Mouse (Mus musculus) stomach, postnatal 0 days (tissue): ENCODE data around the gene C1s2. TPM values are rescaled to one million over a fixed set of nuclear protein-coding genes. Genes with fewer than 3 reads are reported as not detected.

ENCODE experiments used
- ATAC-seq: fragments of 200-750 bp; cut with Nextera tagmentation; 2 replicates; pipeline ENCODE4 v1.8.0; 2017; ENCODE audit not compliant: low FRiP score, low TSS enrichment
- DNase-seq: peaks from one replicate; pipeline ENCODE4 v3.0.0-alpha.2; 2016; ENCODE audit warnings: low spot score
- H3K27ac ChIP-seq: fragments of 300-500 bp; sonication (generic); replicated peaks from 2 replicates; pipeline ENCODE4 v1.5.1; 2014; ENCODE audit warnings: mild to moderate bottlenecking, control low read depth
- H3K27me3 ChIP-seq: fragments of 300-500 bp; sonication (generic); 2 replicates; pipeline ENCODE4 v1.6.1; 2014; ENCODE audit warnings: low read length; ENCODE audit not compliant: control insufficient read depth, insufficient read depth
- H3K36me3 ChIP-seq: fragments of 300-500 bp; sonication (generic); 2 replicates; pipeline ENCODE4 v1.6.1; 2014; ENCODE audit warnings: low read length, mixed read lengths; ENCODE audit not compliant: control insufficient read depth, insufficient read depth
- H3K4me1 ChIP-seq: fragments of 300-500 bp; sonication (generic); replicated peaks from 2 replicates; pipeline ENCODE4 v1.6.1; 2014; ENCODE audit warnings: antibody characterized with exemption; ENCODE audit not compliant: control insufficient read depth, insufficient read depth
- H3K4me2 ChIP-seq: fragments of 300-500 bp; sonication (generic); replicated peaks from 2 replicates; pipeline ENCODE4 v1.6.1; 2014; ENCODE audit warnings: low read depth, mild to moderate bottlenecking, control low read depth, moderate library complexity
- H3K4me3 ChIP-seq: fragments of 300-500 bp; sonication (generic); 2 replicates; pipeline ENCODE4 v1.5.1; 2014; ENCODE audit warnings: low read depth, low read length, control low read depth
- H3K9ac ChIP-seq: fragments of 300-500 bp; sonication (generic); 2 replicates; pipeline ENCODE4 v1.6.1; 2014; ENCODE audit warnings: mild to moderate bottlenecking, low read length, control low read depth, mixed read lengths
- H3K9me3 ChIP-seq: fragments of 300-500 bp; sonication (generic); 2 replicates; pipeline ENCODE4 v1.6.1; 2016; ENCODE audit warnings: low read length; ENCODE audit not compliant: control insufficient read depth
- CTCF ChIP-seq: IDR thresholded peaks from 2 replicates; pipeline ENCODE4 v1.5.1; 2016; ENCODE audit warnings: antibody characterized with exemption, low read depth, mild to moderate bottlenecking, moderate library complexity
- EP300 ChIP-seq: optimal IDR thresholded peaks from 2 replicates; pipeline ENCODE3; 2016; ENCODE audit warnings: antibody characterized with exemption
- WGBS: fragments of 180-500 bp; shearing (Covaris S2); extraction: QIAGEN DNeasy Blood & Tissue Kit; methylation state at CpG from one replicate; pipeline ENCODE4 v1.1.7; 2014; 5-methylcytosine and 5-hydroxymethylcytosine counted together
- polyA plus RNA-seq: library from polyadenylated mRNA; unstranded; fragments of >200 nt; fragmentation: Nextera tagmentation; extraction: Ambion mirVana; gene quantifications from 2 replicates; pipeline ENCODE4 v1.2.1, GENCODE M21; 2015

C1s2 gene
- polyA plus RNA-seq, 1 experiment from 2014 or later, result 0.05 TPM

DNA sequence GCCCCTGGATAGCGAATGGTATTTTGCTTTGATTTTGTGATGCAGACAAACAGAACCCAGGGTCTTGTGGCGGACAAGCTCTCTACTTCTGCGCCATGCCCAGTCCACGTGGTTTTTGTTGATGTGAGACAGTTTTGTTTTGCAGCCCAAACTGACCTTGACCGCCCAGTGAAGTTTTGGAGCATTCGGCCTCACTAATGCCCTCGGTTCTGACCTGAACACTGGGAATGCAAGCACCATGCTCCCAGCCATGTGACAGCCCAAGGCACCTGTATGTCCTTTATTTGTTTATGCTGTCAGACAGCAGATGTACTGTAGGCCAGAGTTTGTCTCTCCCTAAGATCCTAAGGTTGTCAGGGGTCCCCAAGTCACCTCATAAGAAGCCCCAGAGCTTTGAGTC is 38.7 kb upstream of the C1s2 start:
- 92% methylated on average over 7 of the region's 7 CpGs for WGBS
- H3K36me3 ChIP-seq, result no peaks in the 10 kb centered on the region
- TF ChIP-seq EP300 (no peak), CTCF (no peak)
- ATAC-seq (no peak), DNase-seq (no peak)
- no peaks in the 10 kb centered on the region for H3K9me3 ChIP-seq
- H3K4me2 ChIP-seq, result no peak overlapping the region
- no peak overlapping the region for H3K27ac ChIP-seq
- H3K9ac ChIP-seq, result no peak overlapping the region
- no peak overlapping the region for H3K4me3 ChIP-seq
- 0 out of 2 replicates have a peak, but pooled peaks cover 3% of the 10 kb centered on the region for H3K4me1 ChIP-seq
- no peaks in the 10 kb centered on the region for H3K27me3 ChIP-seq

DNA sequence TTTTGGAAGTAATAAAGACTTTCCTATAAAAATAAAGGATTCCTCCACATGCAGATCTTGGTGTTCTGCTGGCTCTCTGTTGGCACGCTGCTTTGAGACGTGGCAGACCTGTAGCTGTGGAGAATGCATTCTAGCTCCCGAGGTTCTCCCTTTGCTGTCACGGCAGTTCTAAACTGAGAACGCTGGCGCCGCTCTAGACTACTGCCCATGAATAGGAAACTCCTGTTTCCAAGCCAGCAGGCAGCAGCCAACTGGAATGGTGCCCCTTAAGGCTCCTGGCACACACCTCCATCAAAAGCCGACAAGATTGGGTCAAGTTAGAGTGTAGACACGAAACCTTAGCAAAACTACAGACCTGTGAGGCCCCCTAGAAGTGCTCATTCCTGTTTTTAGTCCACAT is 37.7 kb upstream of the C1s2 start:
- no peak for DNase-seq
- ATAC-seq, result no peak
- no peak overlapping the region for H3K4me3 ChIP-seq
- H3K36me3 ChIP-seq, result no peaks in the 10 kb centered on the region
- no peak overlapping the region for H3K4me2 ChIP-seq
- H3K27ac ChIP-seq, result no peak overlapping the region
- no peak for TF ChIP-seq EP300
- no peak for TF ChIP-seq CTCF
- no peaks in the 10 kb centered on the region for H3K9me3 ChIP-seq
- 83% methylated on average over 9 of the region's 9 CpGs for WGBS
- no peaks in the 10 kb centered on the region for H3K27me3 ChIP-seq
- H3K4me1 ChIP-seq, result 0 out of 2 replicates have a peak, but pooled peaks cover 3% of the 10 kb centered on the region
- no peak overlapping the region for H3K9ac ChIP-seq

DNA sequence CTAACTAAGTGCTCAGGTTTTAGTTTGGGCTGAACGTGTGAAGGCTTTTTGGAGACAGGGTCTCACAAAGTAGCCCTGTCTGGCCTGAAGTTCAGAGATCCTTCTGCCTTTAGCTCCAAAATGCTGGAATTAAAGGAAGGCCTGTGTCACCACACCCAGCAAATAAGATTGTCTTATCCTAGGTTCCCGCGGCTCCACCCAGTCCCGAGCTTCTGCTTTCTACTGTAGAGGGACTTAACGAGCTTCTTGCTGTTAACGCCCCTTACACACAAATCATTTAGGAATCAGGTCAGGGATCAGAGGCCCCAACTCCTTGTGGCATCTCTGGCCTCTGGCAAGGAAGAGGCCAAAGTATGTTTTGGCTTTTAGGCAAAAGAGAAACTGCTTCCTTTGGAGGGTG is 36.2 kb upstream of the C1s2 start:
- 0 out of 2 replicates have a peak, but pooled peaks cover 3% of the 10 kb centered on the region for H3K4me1 ChIP-seq
- TF ChIP-seq EP300, result no peak
- TF ChIP-seq CTCF, result no peak
- no peak for DNase-seq
- no peaks in the 10 kb centered on the region for H3K36me3 ChIP-seq
- H3K9me3 ChIP-seq, result no peaks in the 10 kb centered on the region
- no peak overlapping the region for H3K4me3 ChIP-seq
- H3K27me3 ChIP-seq, result no peaks in the 10 kb centered on the region
- no peak for ATAC-seq
- 44% methylated on average over 6 of the region's 6 CpGs for WGBS
- no peak overlapping the region for H3K9ac ChIP-seq
- H3K27ac ChIP-seq, result no peak overlapping the region
- H3K4me2 ChIP-seq, result no peak overlapping the region

DNA sequence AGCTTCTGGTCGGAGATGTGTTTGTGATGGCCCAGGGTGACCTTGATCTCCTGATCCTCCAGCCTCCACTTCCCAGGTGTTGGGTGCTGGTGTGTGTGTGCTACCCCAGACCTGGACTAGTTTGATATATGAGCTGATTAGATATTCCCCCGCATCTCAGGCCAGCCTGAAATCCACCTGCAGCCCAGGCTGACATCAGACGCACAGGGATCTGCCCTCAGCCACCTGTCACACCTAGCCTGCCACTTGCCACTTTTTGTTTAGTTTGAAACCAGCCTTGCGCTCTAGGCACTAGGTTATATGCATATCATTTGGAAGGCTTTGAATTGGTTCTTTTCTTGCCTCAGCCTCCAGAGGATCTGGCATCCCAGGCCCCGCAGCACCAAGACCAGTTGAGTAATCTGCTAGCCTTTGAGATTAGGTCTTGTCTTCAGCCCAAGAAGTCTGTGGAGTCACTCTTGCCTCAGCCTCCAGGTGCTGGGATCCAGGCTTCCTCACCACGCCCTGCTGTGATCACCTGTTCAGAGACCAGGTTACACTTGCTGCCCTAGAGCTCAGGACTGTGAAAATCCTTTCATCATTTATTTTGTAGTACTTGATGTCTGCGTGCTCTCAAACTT is 34.5 kb upstream of the C1s2 start:
- H3K4me1 ChIP-seq, result 0 out of 2 replicates have a peak, but pooled peaks cover 3% of the 10 kb centered on the region
- no peak overlapping the region for H3K4me2 ChIP-seq
- H3K27me3 ChIP-seq, result no peaks in the 10 kb centered on the region
- H3K36me3 ChIP-seq, result no peaks in the 10 kb centered on the region
- no peak overlapping the region for H3K27ac ChIP-seq
- ATAC-seq (no peak), DNase-seq (no peak)
- 91% methylated on average over 7 of the region's 7 CpGs for WGBS
- TF ChIP-seq CTCF (no peak), EP300 (no peak)
- no peaks in the 10 kb centered on the region for H3K9me3 ChIP-seq
- H3K4me3 ChIP-seq, result no peak overlapping the region
- no peak overlapping the region for H3K9ac ChIP-seq

DNA sequence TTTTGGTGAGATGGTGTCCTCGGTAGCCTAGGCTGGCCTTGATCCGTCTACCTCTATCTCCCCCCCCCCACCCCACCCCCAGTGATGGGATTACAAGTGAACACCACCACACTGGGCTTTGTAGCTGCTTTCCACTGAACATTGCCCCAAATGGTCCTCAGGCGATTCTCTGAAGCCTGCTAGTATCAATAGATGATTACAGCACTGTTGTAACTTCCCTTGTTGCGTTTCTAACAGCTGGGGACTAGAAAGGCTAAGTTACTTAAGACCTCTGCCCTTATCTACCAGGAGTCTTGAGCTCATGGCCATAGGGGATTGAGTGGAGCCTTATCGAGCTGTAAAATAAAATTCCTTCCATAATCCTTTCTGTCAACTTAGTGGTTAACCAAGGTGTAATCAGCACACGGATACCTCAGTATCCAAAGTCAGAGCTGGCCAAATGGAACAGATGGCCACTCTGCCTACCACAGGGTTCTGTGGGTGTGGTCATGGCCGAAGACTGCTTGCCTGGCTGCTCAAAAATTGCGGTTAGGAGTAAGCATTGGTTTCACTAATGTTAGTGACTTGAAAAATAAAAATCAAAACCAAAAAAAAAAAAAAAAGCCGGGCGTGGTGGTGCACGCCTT is 33.5 kb upstream of the C1s2 start:
- no peak overlapping the region for H3K27ac ChIP-seq
- H3K9ac ChIP-seq, result no peak overlapping the region
- DNase-seq (no peak), ATAC-seq (no peak)
- H3K4me3 ChIP-seq, result no peak overlapping the region
- H3K27me3 ChIP-seq, result no peaks in the 10 kb centered on the region
- H3K4me1 ChIP-seq, result 0 out of 2 replicates have a peak, but pooled peaks cover 3% of the 10 kb centered on the region
- WGBS, result 90% methylated on average over 11 of the region's 11 CpGs
- no peaks in the 10 kb centered on the region for H3K9me3 ChIP-seq
- H3K36me3 ChIP-seq, result no peaks in the 10 kb centered on the region
- no peak overlapping the region for H3K4me2 ChIP-seq
- TF ChIP-seq EP300, result no peak
- no peak for TF ChIP-seq CTCF

DNA sequence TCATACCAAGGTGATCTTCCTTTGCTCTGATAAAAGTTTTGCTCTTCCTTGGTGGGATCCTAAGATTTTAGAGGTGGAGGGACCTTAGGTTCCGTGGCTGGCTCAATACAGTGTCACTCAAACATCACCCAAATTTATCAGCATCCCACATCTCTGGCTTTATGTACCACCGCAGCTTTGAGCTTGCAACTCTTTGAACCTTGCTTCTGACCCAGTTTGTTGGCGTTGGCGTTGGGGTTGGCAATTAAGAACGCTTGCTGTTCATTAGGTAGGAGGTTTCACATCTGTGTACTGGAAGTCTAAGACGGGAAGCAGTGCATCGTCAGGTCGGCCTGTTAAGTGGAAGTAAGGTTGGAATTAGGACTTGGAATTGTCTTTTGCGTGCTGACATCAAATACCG is 29.1 kb upstream of the C1s2 start:
- TF ChIP-seq EP300, result no peak
- no peak for TF ChIP-seq CTCF
- H3K4me1 ChIP-seq, result no peaks in the 10 kb centered on the region
- H3K4me3 ChIP-seq, result no peak overlapping the region
- DNase-seq, result no peak
- H3K27ac ChIP-seq, result no peak overlapping the region
- 91% methylated on average over 10 of the region's 10 CpGs for WGBS
- ATAC-seq, result no peak
- H3K36me3 ChIP-seq, result no peaks in the 10 kb centered on the region
- H3K4me2 ChIP-seq, result no peak overlapping the region
- no peaks in the 10 kb centered on the region for H3K9me3 ChIP-seq
- no peak overlapping the region for H3K9ac ChIP-seq
- H3K27me3 ChIP-seq, result no peaks in the 10 kb centered on the region
